In the genomic region with DNA sequence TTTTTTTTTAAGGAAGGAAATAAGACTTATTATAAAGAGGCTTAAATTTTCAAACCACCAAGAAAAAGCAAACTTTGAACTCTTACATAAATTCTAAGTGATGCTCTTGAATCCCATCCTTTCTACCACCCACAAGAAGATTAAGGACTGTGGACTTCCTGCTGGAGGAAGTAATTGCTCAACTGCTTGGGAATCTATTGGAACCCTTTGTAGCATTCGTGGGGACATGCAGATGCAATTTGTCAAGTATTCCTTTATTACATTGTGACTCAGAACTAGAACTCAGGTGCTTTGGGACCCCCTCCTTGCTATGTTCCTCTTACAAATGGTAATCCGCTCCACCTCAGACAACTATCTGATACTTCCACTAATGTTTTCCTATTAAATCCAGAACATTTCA, we compare ENCODE assay signal across 10 mouse cellular contexts. TPM values are rescaled to one million over a fixed set of nuclear protein-coding genes. Genes with fewer than 3 reads are reported as not detected.
DNase-seq lines count a peak whose midpoint lies in the region; ATAC-seq lines count a peak whose summit lies in the region.
"Had no signal": no experiment of that assay in that cellular context is flagged by ENCODE, and none has a peak within 500 bp of the region (broad histone marks: within the 10 kb centered on the region; RNA-seq: fewer than 3 reads in every experiment).

No protein-coding gene starts in this region.

- H3K4me1 ChIP-seq in heart, embryonic 11.5 days (ENCODE audit: control insufficient read depth, insufficient read depth, low read length) = peaks cover 18% of the 10 kb centered on the region
- H3K4me1 ChIP-seq in forebrain, embryonic 13.5 days = peaks cover 30% of the 10 kb centered on the region
- H3K4me1 ChIP-seq in limb, embryonic 10.5 days = peaks cover 37% of the 10 kb centered on the region

- peak overlapping the region; percentile 79 for H3K4me3 ChIP-seq in heart, embryonic 11.5 days (ENCODE audit: low read depth, low read length)
- peak overlapping the region; percentile 70 for H3K4me3 ChIP-seq in forebrain, embryonic 13.5 days
- peak overlapping the region; percentile 69; the same call in 1 of the 2 replicates for H3K4me3 ChIP-seq in limb, embryonic 10.5 days

- no peak for ATAC-seq in heart, embryonic 11.5 days (replicated peaks; ENCODE audit: insufficient number of reproducible peaks, low FRiP score, low TSS enrichment)
- no peak for ATAC-seq in forebrain, embryonic 13.5 days
- ATAC-seq in granulocyte monocyte progenitor cell, adult 5-6 weeks (replicated peaks; ENCODE audit: poor library complexity, severe bottlenecking) = no peak

- intact Hi-C loops in heart, postnatal 14 days (cut with DNase I) = loop anchor here (5.0 kb wide), 1 partner anchor 349 kb away; a partner anchor contains a TSS

- no peak for DNase-seq in heart, postnatal 14 days
- peak; percentile 21 for DNase-seq in 3T3-L1 (ENCODE audit: low read depth, low spot score)
- DNase-seq in limb, embryonic 10.5 days (ENCODE audit: low spot score) = no peak
- no peak for DNase-seq in retina, embryonic 14.5 days (ENCODE audit: low spot score)
- DNase-seq in cerebellum, postnatal 4 days (ENCODE audit: low spot score in 2 of 2) = no peak
- DNase-seq: right cerebral cortex, adult 18-20 months had no signal

- WGBS in heart, embryonic 11.5 days (ENCODE audit: insufficient replicate concordance) = 30% methylated on average over 2 of the region's 2 CpGs
- WGBS in forebrain, embryonic 13.5 days = 38% methylated on average over 2 of the region's 2 CpGs
- WGBS in limb, embryonic 10.5 days = 46% methylated on average over 2 of the region's 2 CpGs

- H3K4me2 ChIP-seq in heart, embryonic 11.5 days = peak overlapping the region; percentile 83
- H3K4me2 ChIP-seq in forebrain, embryonic 13.5 days = peak overlapping the region; percentile 70

- no peaks in the 10 kb centered on the region for H3K9me3 ChIP-seq in heart, embryonic 11.5 days (replicated peaks; ENCODE audit: control insufficient read depth, low read length)
- no peaks in the 10 kb centered on the region for H3K9me3 ChIP-seq in forebrain, embryonic 13.5 days (replicated peaks)
- H3K9me3 ChIP-seq in limb, embryonic 10.5 days (replicated peaks) = no peaks in the 10 kb centered on the region
- H3K9me3 ChIP-seq: megakaryocyte, embryonic 14.5 days had no signal

- peak overlapping the region; percentile 95; the same call in 1 of the 2 replicates for H3K9ac ChIP-seq in heart, embryonic 11.5 days (ENCODE audit: low read depth, low read length)
- no peak overlapping the region for H3K9ac ChIP-seq in forebrain, embryonic 13.5 days

- H3K36me3 ChIP-seq in heart, embryonic 11.5 days (ENCODE audit: control insufficient read depth, insufficient read depth, low read length) = no peaks in the 10 kb centered on the region
- no peaks in the 10 kb centered on the region for H3K36me3 ChIP-seq in forebrain, embryonic 13.5 days (ENCODE audit: poor library complexity, severe bottlenecking)
- H3K36me3 ChIP-seq in limb, embryonic 10.5 days = peaks cover 12% of the 10 kb centered on the region

- no peaks in the 10 kb centered on the region for H3K27me3 ChIP-seq in heart, embryonic 11.5 days (ENCODE audit: control insufficient read depth, insufficient read depth, low read length)
- H3K27me3 ChIP-seq in forebrain, embryonic 13.5 days = no peaks in the 10 kb centered on the region
- no peaks in the 10 kb centered on the region for H3K27me3 ChIP-seq in limb, embryonic 10.5 days (ENCODE audit: low read depth, poor library complexity, severe bottlenecking)

- H3K27ac ChIP-seq in heart, embryonic 11.5 days (ENCODE audit: low read depth, low read length) = peak overlapping the region; percentile 92; the same call in 1 of the 2 replicates
- H3K27ac ChIP-seq in forebrain, embryonic 13.5 days = no peak overlapping the region
- H3K27ac ChIP-seq in limb, embryonic 10.5 days = peak overlapping the region; percentile 97

RNA-seq across cellular contexts. Expression of a gene that starts 4.0 kb away (rescaled TPM):
- polyA plus RNA-seq in heart, embryonic 11.5 days (2014; fragmentation: Nextera tagmentation; extraction: Ambion mirVana) = 174 and 183 TPM in 2 replicates
- total RNA-seq in heart, postnatal 14 days (2021) = 10 to 100 TPM; 19.5 to 21.8 TPM
- polyA plus RNA-seq in forebrain, embryonic 13.5 days (2015; fragmentation: Nextera tagmentation; extraction: Ambion mirVana) = 53.8 and 59.9 TPM in 2 replicates
- polyA plus RNA-seq in limb, embryonic 10.5 days (2016; fragmentation: Nextera tagmentation; extraction: Ambion mirVana) = 44.9 and 74.8 TPM in 2 replicates
- total RNA-seq in granulocyte monocyte progenitor cell, adult 5-6 weeks (2014; fragmentation: Nextera tagmentation) = 0.43 and 0.68 TPM in 2 replicates
- 0.34 and 0.72 TPM in 2 replicates for total RNA-seq in granulocyte monocyte progenitor cell, adult 5-6 weeks (2017)
